Mouse (Mus musculus) kidney, adult 11 months (tissue): Measurements from ENCODE around the gene Gm5741.

Experiments used
- DNase-seq: peaks from one replicate; pipeline ENCODE4 v3.0.0; 2022

Gene Gm5741

GRCm38 (mm10) chr8:85073041-85073612, 5.3 kb upstream of the Gm5741 start:
- no peak for DNase-seq

DNA sequence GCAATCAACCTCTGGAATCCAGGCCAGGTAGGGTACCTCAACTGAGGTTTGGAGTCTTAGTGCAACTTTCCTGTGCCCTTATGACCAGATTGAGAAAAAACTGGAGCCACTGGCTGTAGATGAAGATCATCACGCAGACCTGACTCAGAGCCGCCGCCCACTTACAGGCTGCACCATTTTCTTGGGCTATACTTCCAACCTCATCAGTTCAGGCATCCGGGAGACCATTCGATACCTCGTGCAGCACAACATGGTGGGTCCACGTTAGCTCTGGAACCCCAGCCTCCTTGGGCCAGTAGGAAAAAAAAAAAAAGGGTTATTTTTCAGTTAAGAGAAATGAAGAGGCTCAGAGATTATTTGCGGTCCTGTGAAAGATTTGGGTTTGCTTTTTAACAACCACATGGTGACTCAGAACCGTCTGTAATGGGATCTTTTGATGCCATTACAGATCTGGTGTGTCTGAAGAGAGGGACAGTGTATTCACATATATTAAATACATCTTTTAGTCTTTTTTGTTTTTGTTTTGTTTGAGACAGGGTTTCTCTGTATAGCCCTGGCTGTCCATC, 4.7 kb upstream of the Gm5741 start:
- no peak for DNase-seq

- peak; percentile 90 for DNase-seq
Observed at GRCm38 (mm10) chr8:85071514-85072281, 3.9 kb upstream of the Gm5741 start, which contains the start of gene Dhps. Gene Dhps (plus strand): TSS chr8:85071757.

DNA sequence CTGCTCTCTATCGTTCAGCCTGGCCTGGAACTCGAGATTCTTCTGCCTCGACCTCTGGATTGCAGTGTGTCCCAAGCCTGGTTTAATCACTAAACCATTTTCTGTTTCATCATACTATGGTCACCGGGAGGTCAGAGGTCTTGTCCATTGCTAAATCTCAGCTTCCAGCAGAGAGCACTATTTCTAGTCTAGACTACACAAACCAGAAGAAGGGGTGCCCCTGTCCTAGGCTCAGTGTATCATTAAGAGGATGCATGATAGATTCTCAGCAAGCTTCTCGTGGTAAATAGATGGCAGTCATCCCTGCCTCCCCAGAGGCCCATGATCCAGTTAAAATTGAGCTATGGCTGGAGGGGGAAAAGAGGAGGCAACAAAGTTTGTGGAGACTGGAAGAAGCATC, 3.3 kb upstream of the Gm5741 start:
- peak; percentile 58 for DNase-seq

DNA sequence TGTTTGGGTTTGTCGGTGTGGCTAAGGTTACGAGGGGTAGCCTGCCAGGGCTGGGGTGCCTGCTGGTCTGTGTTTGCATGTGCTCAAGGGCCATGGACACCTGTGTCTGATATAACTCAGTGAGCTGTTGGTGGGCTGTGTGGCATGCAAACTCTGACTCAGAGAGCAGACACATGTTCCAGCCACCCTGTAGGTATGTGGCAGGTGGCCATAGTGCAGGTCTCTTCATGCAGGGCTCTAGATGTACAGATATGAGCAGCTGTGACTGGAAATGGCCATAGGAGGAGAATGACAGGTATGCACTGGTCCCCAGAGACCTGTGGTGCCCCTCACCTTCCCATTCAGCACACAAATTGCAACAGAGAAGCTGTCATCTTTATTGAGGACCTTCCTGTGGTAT, 627 bp downstream of the Gm5741 start:
- no peak for DNase-seq

DNA sequence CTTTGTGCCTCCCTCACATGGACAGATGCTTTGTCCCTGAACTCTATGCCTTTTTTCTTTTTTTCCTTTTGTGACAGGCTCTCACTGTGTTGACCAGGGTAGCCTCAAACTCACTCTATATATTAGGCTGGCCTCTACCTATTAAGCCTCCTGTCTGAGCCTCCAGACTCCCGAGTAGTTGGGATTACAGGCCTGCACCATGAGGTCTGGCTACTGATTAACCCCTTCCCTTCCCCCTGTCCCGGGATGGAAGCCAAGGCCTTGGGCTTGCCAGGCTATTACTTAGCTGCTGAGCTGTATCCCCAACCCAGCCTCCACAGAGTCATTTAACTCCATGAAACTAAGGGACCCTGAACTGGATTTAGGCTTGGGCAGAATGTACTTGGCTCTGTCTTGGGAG, 2.6 kb downstream of the Gm5741 start:
- DNase-seq, result peak; percentile 90

- no peak for DNase-seq
Observed at GRCm38 (mm10) chr8:85062603-85063002, 5.2 kb downstream of the Gm5741 start.

- peak; percentile 92 for DNase-seq
Observed at GRCm38 (mm10) chr8:85059879-85060616, 7.7 kb downstream of the Gm5741 start, which contains the start of gene Fbxw9. Gene Fbxw9 (plus strand): TSS chr8:85060055.

DNA sequence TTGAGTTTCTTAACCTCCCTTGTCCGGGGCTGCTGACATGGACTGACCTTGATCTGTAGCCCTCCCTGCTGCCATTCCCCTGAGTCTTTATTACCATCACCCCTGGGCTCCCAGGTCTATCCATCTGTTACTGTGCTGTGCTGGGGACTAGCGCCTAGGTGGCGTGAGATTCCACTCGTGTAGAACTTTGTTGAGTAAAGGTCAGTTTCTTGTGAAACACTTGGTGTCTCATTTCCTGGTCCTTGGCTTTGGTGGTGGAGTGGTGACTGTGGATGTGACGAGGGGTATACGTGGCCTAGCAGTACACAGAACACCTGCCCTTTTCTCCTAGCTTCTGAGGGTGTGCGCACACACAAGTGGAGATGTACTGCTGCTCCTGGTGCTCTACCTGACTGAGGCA, 10.4 kb downstream of the Gm5741 start:
- DNase-seq, result no peak

DNA sequence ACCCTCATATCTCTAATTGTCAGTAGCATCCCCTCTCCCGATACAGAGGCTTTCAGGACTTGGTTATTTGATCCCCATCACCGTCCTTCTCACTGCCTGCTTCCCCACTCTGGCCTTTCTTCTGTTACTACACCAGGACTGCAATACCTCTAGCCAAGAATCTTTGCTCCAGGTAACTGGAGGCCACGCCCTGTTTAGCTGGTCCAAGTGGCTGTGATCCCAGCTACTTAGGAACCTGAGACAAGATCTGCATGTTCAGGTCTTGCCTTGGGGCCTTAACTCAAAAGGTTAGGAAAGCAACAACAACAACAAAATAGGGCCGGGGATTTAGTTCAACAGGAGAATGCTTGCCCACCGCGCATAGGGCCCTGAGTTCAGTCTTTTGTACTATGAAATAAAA, 24.2 kb downstream of the Gm5741 start:
- DNase-seq, result no peak

GRCm38 (mm10) chr8:85037681-85038531, 29.9 kb downstream of the Gm5741 start:
- DNase-seq, result peak; percentile 42

- DNase-seq, result no peak
Observed at GRCm38 (mm10) chr8:85037366-85037680, 30.5 kb downstream of the Gm5741 start.

DNA sequence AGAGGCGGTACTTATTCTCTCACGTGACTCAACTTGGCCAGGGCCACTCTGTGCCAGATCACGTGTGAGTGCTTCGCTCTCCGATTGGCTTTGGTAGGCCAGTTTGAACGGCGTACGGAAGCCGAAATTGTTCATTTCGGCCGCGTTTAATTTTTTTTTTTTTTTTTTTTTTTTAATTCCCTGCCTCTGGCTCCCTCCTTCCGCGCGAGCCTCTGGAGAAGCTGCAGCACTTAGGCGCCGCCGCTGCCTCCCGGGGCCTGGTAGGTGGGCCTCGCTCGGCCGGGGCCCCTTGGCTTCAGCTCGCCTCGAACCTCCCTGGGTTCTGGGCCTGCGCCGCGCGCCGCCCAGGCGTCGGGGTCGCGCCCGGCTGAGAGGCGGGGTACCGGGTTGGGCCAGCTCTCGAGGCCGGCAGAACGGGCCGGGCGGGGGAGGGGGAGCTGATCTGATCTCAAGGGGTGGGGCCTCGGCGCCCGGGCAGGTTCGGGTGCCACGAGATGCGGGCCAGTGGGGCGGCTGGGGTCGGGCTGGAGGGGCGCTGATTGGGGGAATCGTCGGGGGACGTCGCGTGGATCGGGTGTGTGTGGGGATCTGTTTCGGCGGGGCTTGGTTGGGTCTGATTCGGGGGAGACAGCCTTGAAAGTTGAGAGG, 30.9 kb downstream of the Gm5741 start, which contains the start of gene Tnpo2:
TSS of gene Tnpo2 (plus strand) at position 198 of the 648 bp plus-strand sequence.
- peak; percentile 95 for DNase-seq

DNA sequence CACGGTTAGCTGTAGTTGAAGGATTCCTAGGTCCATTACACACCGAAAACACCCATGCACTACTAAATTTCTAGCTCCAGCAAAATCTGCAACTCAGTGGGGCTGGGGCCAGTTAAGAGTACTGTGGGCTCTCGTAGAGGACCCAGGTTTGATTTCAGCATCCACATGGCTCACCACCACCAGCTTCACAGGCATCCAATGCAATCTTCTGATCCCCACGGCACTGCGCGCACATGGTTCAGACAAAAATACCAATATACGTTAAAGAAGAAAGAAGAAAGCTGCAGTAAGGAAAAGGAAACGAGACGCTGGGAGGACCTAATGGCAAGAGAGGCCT, 31.4 kb downstream of the Gm5741 start:
- no peak for DNase-seq

GRCm38 (mm10) chr8:85035728-85036310, 32.0 kb downstream of the Gm5741 start:
- DNase-seq, result no peak

DNA sequence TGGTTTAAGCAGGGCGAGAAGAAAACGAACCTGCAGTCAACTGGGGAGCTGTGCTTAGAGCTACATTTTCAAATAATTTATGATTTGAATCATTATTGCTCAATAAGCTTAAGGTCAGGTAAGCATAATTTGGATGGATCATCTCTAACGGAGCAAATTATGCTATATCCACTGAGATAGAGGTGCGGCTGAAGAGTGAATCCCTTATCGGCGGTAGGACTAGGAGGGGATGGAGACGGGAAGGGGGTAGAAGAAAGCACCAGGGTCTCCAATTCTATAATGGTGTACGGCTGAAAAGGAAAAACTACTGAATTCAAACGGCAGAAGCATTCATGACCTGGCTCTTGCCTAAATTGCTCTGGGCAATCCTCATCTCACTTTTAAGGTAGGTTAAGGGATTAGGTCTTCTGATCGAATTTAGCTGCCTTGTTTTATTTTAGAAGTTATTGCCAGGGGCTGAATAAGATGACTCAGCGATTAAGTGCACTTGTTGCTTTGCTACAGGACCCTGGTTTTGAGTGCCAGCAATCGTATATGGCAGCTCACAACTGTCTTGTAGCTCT, 32.5 kb downstream of the Gm5741 start:
- DNase-seq, result no peak

DNA sequence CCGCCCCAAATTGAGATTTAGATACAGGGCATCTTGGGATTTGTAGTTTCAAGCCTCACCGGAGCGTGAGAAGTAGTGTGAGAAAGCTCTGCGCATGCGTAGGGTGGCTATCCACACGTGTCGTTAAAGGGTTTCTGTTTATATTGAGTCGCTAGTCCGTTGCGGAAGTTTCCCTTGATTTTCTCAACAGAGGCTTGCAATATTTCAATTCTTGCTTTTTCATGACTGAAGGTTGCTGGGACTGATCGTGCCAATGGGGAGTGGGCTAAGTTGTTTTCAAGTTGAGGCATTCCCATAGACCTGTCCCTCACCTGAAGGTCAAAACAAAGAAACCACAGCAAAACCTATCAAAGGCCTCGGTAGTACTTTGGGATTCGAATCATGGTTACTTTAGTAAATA, 33.0 kb downstream of the Gm5741 start:
- DNase-seq, result peak; percentile 77

GRCm38 (mm10) chr8:85033867-85034266, 33.9 kb downstream of the Gm5741 start:
- peak; percentile 40 for DNase-seq

- DNase-seq, result peak; percentile 53
Observed at GRCm38 (mm10) chr8:85032622-85033311, 35.0 kb downstream of the Gm5741 start.

DNA sequence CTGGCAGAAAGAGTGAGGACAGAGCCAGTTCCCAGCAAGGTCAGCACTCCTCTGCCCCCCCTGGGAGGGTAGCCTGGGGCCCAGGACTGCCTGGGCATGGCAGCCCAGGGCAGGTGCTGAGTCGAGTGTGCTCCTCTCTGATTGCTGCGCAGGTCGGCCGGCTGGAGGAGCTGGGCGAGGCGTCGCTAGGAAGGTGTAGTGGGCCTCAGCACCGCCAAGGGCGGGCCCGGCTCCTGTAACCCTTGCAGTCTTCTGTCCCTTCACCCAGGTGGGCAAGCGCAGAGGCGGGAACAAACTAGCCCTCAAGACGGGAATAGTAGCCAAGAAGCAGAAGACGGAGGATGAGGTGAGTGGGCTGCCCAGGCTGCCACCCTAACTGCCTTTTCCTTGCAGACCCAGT, 38.5 kb downstream of the Gm5741 start:
- no peak for DNase-seq

GRCm38 (mm10) chr8:85027922-85028321, 39.9 kb downstream of the Gm5741 start:
- DNase-seq, result no peak
